Mouse (Mus musculus): ENCODE results near the gene Msantd1.

- TF ChIP-seq CTCF (IDR thresholded peaks at IDR 0.05; ENCODE audit: control insufficient read depth, insufficient read depth, low read length) (no peak), POLR2A (IDR thresholded peaks at IDR 0.05; ENCODE audit: borderline replicate concordance, control insufficient read depth, low read depth, low read length) (no peak)
Observed at GRCm38 (mm10) chr5:34957015-34957414, 49.2 kb downstream of the Msantd1 start.

Data from bone marrow, adult 2 months (tissue).